Mouse (Mus musculus): Measurements from ENCODE around the gene Plekha3.

Plekha3 gene

GRCm38 (mm10) chr2:76674725-76675427 lies at the start of gene Plekha3:
Plekha3 (plus strand) TSS chr2:76675281.
- peak; percentile 60 for DNase-seq (ENCODE audit: low read depth, low spot score)

GRCm38 (mm10) chr2:76630293-76630692 lies 44.8 kb upstream of the Plekha3 start:
- DNase-seq (ENCODE audit: low read depth, low spot score): no peak

GRCm38 (mm10) chr2:76631600-76631999 lies 43.5 kb upstream of the Plekha3 start:
- DNase-seq (ENCODE audit: low read depth, low spot score): no peak

- DNase-seq (ENCODE audit: low read depth, low spot score): no peak
Measured at GRCm38 (mm10) chr2:76639637-76640036, 35.4 kb upstream of the Plekha3 start.

- DNase-seq (ENCODE audit: low read depth, low spot score): no peak
Measured at GRCm38 (mm10) chr2:76643801-76644200, 31.3 kb upstream of the Plekha3 start.

- no peak for DNase-seq (ENCODE audit: low read depth, low spot score)
Measured at GRCm38 (mm10) chr2:76647441-76647869, 27.6 kb upstream of the Plekha3 start.

- DNase-seq (ENCODE audit: low read depth, low spot score): peak; percentile 97
Measured at GRCm38 (mm10) chr2:76647883-76648570, 27.1 kb upstream of the Plekha3 start, which contains the start of the genes Prkra and Pjvk. Prkra (minus strand) TSS chr2:76648015. Pjvk (plus strand) TSS chr2:76648476.

GRCm38 (mm10) chr2:76648666-76649141 lies 26.4 kb upstream of the Plekha3 start:
- no peak for DNase-seq (ENCODE audit: low read depth, low spot score)

GRCm38 (mm10) chr2:76653070-76653469 lies 22.0 kb upstream of the Plekha3 start:
- DNase-seq (ENCODE audit: low read depth, low spot score): no peak

- no peak for DNase-seq (ENCODE audit: low read depth, low spot score)
Measured at GRCm38 (mm10) chr2:76654646-76655045, 20.4 kb upstream of the Plekha3 start.

- DNase-seq (ENCODE audit: low read depth, low spot score): no peak
Measured at GRCm38 (mm10) chr2:76655444-76655843, 19.6 kb upstream of the Plekha3 start.

- no peak for DNase-seq (ENCODE audit: low read depth, low spot score)
Measured at GRCm38 (mm10) chr2:76655982-76656381, 19.1 kb upstream of the Plekha3 start.

GRCm38 (mm10) chr2:76658551-76658950 lies 16.5 kb upstream of the Plekha3 start:
- no peak for DNase-seq (ENCODE audit: low read depth, low spot score)

- no peak for DNase-seq (ENCODE audit: low read depth, low spot score)
Measured at GRCm38 (mm10) chr2:76659419-76659818, 15.7 kb upstream of the Plekha3 start.

GRCm38 (mm10) chr2:76665531-76665930 lies 9.6 kb upstream of the Plekha3 start:
- no peak for DNase-seq (ENCODE audit: low read depth, low spot score)

- DNase-seq (ENCODE audit: low read depth, low spot score): no peak
Measured at GRCm38 (mm10) chr2:76667200-76667599, 7.9 kb upstream of the Plekha3 start.

- no peak for DNase-seq (ENCODE audit: low read depth, low spot score)
Measured at GRCm38 (mm10) chr2:76671641-76672040, 3.4 kb upstream of the Plekha3 start.

- no peak for DNase-seq (ENCODE audit: low read depth, low spot score)
Measured at GRCm38 (mm10) chr2:76672134-76672745, 2.8 kb upstream of the Plekha3 start.

- peak; percentile 77 for DNase-seq (ENCODE audit: low read depth, low spot score)
Measured at GRCm38 (mm10) chr2:76672966-76673392, 2.1 kb upstream of the Plekha3 start, which contains the start of gene Fkbp7. Fkbp7 (minus strand) TSS chr2:76673116.

- DNase-seq (ENCODE audit: low read depth, low spot score): no peak
Measured at GRCm38 (mm10) chr2:76673472-76674081, 1.5 kb upstream of the Plekha3 start.

- no peak for DNase-seq (ENCODE audit: low read depth, low spot score)
Measured at GRCm38 (mm10) chr2:76675451-76675850, 370 bp downstream of the Plekha3 start.

GRCm38 (mm10) chr2:76675949-76676348 lies 868 bp downstream of the Plekha3 start:
- DNase-seq (ENCODE audit: low read depth, low spot score): no peak

Data from retina, postnatal 7 days (tissue).